Mouse (Mus musculus) limb, embryonic 13.5 days (tissue): ENCODE measurements around the gene Glis3. TPM values are rescaled to one million over a fixed set of nuclear protein-coding genes. Genes with fewer than 3 reads are reported as not detected.

ENCODE experiments used
- ATAC-seq: fragments of 200-750 bp; cut with Nextera tagmentation; 2 replicates; pipeline ENCODE4 v1.8.0; 2017; ENCODE audit warnings: low read depth, moderate number of reproducible peaks, moderate TSS enrichment; ENCODE audit not compliant: low FRiP score
- H3K27ac ChIP-seq: fragments of 300-500 bp; sonication (generic); 2 replicates; pipeline ENCODE4 v1.5.1; 2015; ENCODE audit warnings: inconsistent platforms, mild to moderate bottlenecking, moderate library complexity
- H3K27me3 ChIP-seq: fragments of 300-500 bp; sonication (generic); 2 replicates; pipeline ENCODE4 v1.6.1; 2015; ENCODE audit warnings: mild to moderate bottlenecking, inconsistent platforms
- H3K36me3 ChIP-seq: fragments of 300-500 bp; sonication (generic); 2 replicates; pipeline ENCODE4 v1.6.1; 2015; ENCODE audit warnings: inconsistent platforms, mild to moderate bottlenecking, moderate library complexity
- H3K4me1 ChIP-seq: fragments of 300-500 bp; sonication (generic); 2 replicates; pipeline ENCODE4 v1.6.1; 2015; ENCODE audit warnings: inconsistent platforms
- H3K4me2 ChIP-seq: fragments of 300-500 bp; sonication (generic); replicated peaks from 2 replicates; pipeline ENCODE4 v1.6.1; 2015; ENCODE audit warnings: inconsistent platforms, mild to moderate bottlenecking, moderate library complexity
- H3K4me3 ChIP-seq: fragments of 300-500 bp; sonication (generic); 2 replicates; pipeline ENCODE4 v1.5.1; 2015; ENCODE audit warnings: moderate library complexity, mild to moderate bottlenecking, inconsistent platforms
- H3K9ac ChIP-seq: fragments of 300-500 bp; sonication (generic); 2 replicates; pipeline ENCODE4 v1.6.1; 2015; ENCODE audit warnings: mild to moderate bottlenecking, inconsistent platforms
- H3K9me3 ChIP-seq: fragments of 300-500 bp; sonication (generic); 2 replicates; pipeline ENCODE4 v1.6.1; 2016; ENCODE audit warnings: inconsistent platforms
- WGBS: fragments of 180-500 bp; shearing (Covaris S2); methylation state at CpG from one replicate; pipeline ENCODE4 v1.1.7; 2015; 5-methylcytosine and 5-hydroxymethylcytosine counted together
- polyA plus RNA-seq: library from polyadenylated mRNA; unstranded; fragments of >200 nt; fragmentation: Nextera tagmentation; extraction: Ambion mirVana; gene quantifications from 2 replicates; pipeline ENCODE4 v1.2.1, GENCODE M21; 2015

Gene Glis3
- polyA plus RNA-seq, 1 experiment from 2014 or later: 4.7 TPM

DNA sequence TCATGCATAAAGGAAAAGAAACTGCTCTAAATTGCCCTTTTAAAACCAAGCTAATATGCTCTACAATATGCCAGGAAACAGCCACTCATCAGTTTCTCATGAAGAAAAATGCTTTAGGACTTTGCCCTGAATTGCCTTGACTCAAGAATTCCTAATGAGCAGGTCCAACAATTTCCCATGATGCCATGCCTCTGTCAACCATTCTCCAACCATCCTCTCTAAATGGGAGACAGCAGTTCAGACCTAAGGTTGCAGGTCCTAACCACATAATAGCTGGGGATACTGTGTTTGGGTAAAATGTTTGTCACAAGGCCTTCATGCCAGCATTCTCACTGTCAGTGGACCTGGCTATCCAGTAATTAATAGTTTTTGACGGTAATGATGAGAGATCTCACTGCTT lies 313.1 kb downstream of the Glis3 start:
- H3K36me3 ChIP-seq: no peaks in the 10 kb centered on the region
- no peak overlapping the region for H3K9ac ChIP-seq
- no peaks in the 10 kb centered on the region for H3K9me3 ChIP-seq
- no peaks in the 10 kb centered on the region for H3K27me3 ChIP-seq
- peaks cover 19% of the 10 kb centered on the region for H3K4me1 ChIP-seq
- no peak overlapping the region for H3K4me3 ChIP-seq
- ATAC-seq: no peak
- WGBS: 84% methylated on average over 1 of the region's 1 CpGs
- H3K4me2 ChIP-seq: no peak overlapping the region
- H3K27ac ChIP-seq: no peak overlapping the region

DNA sequence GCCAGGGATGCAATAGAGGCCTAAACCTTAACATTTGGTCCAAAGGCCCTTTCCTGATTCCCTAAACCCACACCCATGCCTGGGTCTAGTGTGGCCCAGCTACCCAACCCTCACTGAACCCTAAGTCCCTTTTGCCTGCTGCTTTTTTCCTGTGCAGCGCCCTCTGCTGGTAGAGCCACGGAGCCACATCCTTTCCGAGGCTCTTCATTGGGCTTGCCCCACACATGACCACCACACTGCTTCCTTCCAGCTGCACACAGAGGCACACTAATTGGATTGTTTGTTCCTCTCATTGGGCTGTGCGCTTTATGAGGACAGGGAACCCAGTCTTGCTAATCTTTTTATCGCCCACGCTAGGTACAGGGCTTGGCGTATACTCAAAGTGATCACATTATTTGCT lies 314.0 kb downstream of the Glis3 start:
- WGBS: 28% methylated on average over 7 of the region's 7 CpGs
- no peaks in the 10 kb centered on the region for H3K27me3 ChIP-seq
- no peak overlapping the region for H3K27ac ChIP-seq
- peaks cover 11% of the 10 kb centered on the region; the same call in 1 of the 2 replicates for H3K4me1 ChIP-seq
- H3K4me2 ChIP-seq: no peak overlapping the region
- no peaks in the 10 kb centered on the region for H3K9me3 ChIP-seq
- no peaks in the 10 kb centered on the region for H3K36me3 ChIP-seq
- peak; percentile 48; the same call in 1 of the 2 replicates for ATAC-seq
- H3K4me3 ChIP-seq: no peak overlapping the region
- no peak overlapping the region for H3K9ac ChIP-seq

DNA sequence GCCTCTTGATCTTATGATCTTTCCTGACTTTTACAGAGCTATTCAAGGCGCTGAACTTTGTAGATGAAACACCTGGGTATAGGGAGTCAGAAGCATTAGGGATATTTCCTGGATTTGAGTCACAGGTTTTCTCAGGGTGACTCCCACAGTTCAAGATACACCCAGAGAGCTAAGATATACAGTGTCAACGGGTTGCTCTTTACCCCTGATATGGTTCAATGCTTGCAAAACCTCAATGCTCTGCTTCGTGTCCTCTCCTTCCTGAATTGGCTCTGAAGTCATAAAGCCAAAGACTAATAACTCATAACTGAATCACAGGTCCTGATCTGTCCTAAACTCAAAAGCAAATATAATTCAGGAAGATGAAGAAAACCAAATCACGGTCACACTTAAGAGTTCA lies 319.0 kb downstream of the Glis3 start:
- H3K4me1 ChIP-seq: peaks cover 9% of the 10 kb centered on the region; the same call in 1 of the 2 replicates
- 87% methylated on average over 4 of the region's 4 CpGs for WGBS
- no peaks in the 10 kb centered on the region for H3K9me3 ChIP-seq
- H3K9ac ChIP-seq: no peak overlapping the region
- no peaks in the 10 kb centered on the region for H3K27me3 ChIP-seq
- no peak overlapping the region for H3K4me3 ChIP-seq
- H3K27ac ChIP-seq: no peak overlapping the region
- ATAC-seq: no peak
- H3K4me2 ChIP-seq: no peak overlapping the region
- H3K36me3 ChIP-seq: no peaks in the 10 kb centered on the region

GRCm38 (mm10) chr19:28357595-28357994 lies 322.3 kb downstream of the Glis3 start:
- WGBS: 88% methylated on average over 9 of the region's 9 CpGs

GRCm38 (mm10) chr19:28351068-28352066 lies 328.5 kb downstream of the Glis3 start:
- Histone ChIP-seq H3K27me3 (no peaks in the 10 kb centered on the region), H3K27ac (no peak overlapping the region), H3K4me3 (no peak overlapping the region), H3K4me1 (peaks cover 45% of the 10 kb centered on the region), H3K4me2 (peak overlapping the region; percentile 12; the same call in 1 of the 2 replicates), H3K9ac (no peak overlapping the region), H3K36me3 (no peaks in the 10 kb centered on the region), H3K9me3 (no peaks in the 10 kb centered on the region)
- WGBS: 25% methylated on average over 13 of the region's 13 CpGs
- peak; percentile 81 for ATAC-seq

More at GRCm38 (mm10) chr19:28357595-28357994, 322.3 kb downstream of the Glis3 start:
- Histone ChIP-seq H3K9ac (no peak overlapping the region), H3K9me3 (no peaks in the 10 kb centered on the region), H3K36me3 (no peaks in the 10 kb centered on the region), H3K27me3 (no peaks in the 10 kb centered on the region), H3K4me1 (peaks cover 19% of the 10 kb centered on the region), H3K4me2 (no peak overlapping the region), H3K4me3 (no peak overlapping the region), H3K27ac (no peak overlapping the region)
- ATAC-seq: no peak

GRCm38 (mm10) chr19:28347080-28347825 lies 332.6 kb downstream of the Glis3 start:
- H3K4me1 ChIP-seq: peaks cover 26% of the 10 kb centered on the region
- no peaks in the 10 kb centered on the region for H3K9me3 ChIP-seq
- H3K27me3 ChIP-seq: no peaks in the 10 kb centered on the region
- peak; percentile 11; the same call in 1 of the 2 replicates for ATAC-seq
- H3K9ac ChIP-seq: no peak overlapping the region
- H3K4me2 ChIP-seq: no peak overlapping the region
- no peak overlapping the region for H3K4me3 ChIP-seq
- H3K27ac ChIP-seq: peak overlapping the region; percentile 23; the same call in 1 of the 2 replicates
- no peaks in the 10 kb centered on the region for H3K36me3 ChIP-seq
- 53% methylated on average over 13 of the region's 13 CpGs for WGBS

GRCm38 (mm10) chr19:28343640-28344039 lies 336.2 kb downstream of the Glis3 start:
- no peak overlapping the region for H3K4me2 ChIP-seq
- WGBS: 82% methylated on average over 7 of the region's 7 CpGs
- no peak for ATAC-seq
- peaks cover 11% of the 10 kb centered on the region for H3K4me1 ChIP-seq
- no peak overlapping the region for H3K27ac ChIP-seq
- no peak overlapping the region for H3K4me3 ChIP-seq
- H3K36me3 ChIP-seq: no peaks in the 10 kb centered on the region
- H3K27me3 ChIP-seq: no peaks in the 10 kb centered on the region
- H3K9ac ChIP-seq: no peak overlapping the region
- H3K9me3 ChIP-seq: no peaks in the 10 kb centered on the region

DNA sequence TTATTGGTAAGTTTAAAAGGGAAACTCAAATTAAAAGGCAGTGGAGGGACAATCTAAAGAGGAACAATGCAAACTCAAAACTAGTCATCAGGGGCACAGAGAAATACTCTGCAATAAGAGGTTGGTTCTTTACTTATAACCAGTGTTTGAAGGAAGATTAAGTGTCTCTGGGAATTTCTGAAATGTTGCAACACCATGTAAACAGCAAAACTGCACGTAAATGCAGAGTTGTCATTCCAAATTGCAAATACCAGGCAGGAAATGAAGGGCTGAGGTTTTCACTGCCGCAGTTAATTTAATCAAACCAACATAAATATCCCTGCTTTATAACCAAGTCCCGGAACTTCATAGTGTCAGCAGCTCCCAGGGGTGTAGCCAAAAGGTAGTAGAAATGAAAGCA lies 342.3 kb downstream of the Glis3 start:
- no peak for ATAC-seq
- 19% methylated on average over 3 of the region's 3 CpGs for WGBS
- 0 out of 2 replicates have a peak overlapping the region, but pooled peaks have one; percentile 7 for H3K27ac ChIP-seq

DNA sequence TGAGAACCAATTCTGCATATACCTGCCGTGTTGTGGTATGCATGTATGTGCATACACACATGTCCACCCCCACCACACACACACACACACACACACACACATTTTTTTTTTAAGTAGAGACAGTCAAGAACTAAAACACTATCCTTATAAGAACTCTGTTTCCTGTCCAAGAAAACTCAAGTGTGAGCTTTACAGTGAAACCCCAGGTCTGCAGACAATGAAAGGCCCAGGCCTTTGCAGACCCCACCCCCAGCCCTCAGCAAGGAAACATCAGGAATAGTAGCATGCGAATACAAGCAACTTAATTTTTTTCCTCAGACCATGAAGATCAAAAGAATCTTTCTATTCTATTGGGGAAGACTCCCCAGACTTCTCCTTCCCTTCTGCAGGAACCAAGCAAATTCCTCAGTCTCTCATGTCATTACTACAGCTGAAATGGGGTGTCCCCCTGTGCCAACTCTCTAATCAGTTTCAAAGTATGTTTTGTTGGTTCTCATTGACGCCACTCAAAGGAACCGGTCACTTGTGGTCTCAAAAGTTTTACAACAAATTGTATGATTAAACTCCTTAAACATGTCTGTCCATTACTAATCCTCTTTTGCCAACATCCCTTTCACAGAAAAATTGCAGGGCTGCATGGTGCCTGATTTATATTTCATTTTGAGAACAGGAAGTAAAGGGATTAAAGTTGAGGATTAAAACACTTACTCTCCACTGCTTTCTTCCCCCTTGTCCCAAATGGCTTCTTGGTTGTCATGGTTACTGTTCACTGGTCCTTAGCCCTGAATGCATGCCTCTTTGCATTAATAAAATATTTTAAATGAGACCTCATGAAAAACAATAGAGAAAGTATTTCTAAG lies 343.0 kb downstream of the Glis3 start:
- Histone ChIP-seq H3K9me3 (no peaks in the 10 kb centered on the region), H3K4me1 (peaks cover 31% of the 10 kb centered on the region), H3K4me3 (no peak overlapping the region), H3K9ac (no peak overlapping the region), H3K27ac (0 out of 2 replicates have a peak overlapping the region, but pooled peaks have one; percentile 6), H3K27me3 (no peaks in the 10 kb centered on the region), H3K36me3 (no peaks in the 10 kb centered on the region), H3K4me2 (no peak overlapping the region)
- ATAC-seq: no peak
- WGBS: 50% methylated on average over 4 of the region's 4 CpGs

More for the DNA sequence above, 342.3 kb downstream of the Glis3 start:
- Histone ChIP-seq H3K4me3 (no peak overlapping the region), H3K36me3 (no peaks in the 10 kb centered on the region), H3K9me3 (no peaks in the 10 kb centered on the region), H3K4me2 (no peak overlapping the region), H3K9ac (no peak overlapping the region), H3K4me1 (peaks cover 31% of the 10 kb centered on the region), H3K27me3 (no peaks in the 10 kb centered on the region)

GRCm38 (mm10) chr19:28335890-28336289 lies 344.0 kb downstream of the Glis3 start:
- no peak overlapping the region for H3K4me3 ChIP-seq
- H3K9me3 ChIP-seq: no peaks in the 10 kb centered on the region
- peaks cover 34% of the 10 kb centered on the region for H3K4me1 ChIP-seq
- ATAC-seq: peak; percentile 51
- no peaks in the 10 kb centered on the region for H3K27me3 ChIP-seq
- H3K4me2 ChIP-seq: no peak overlapping the region
- WGBS: 37% methylated on average over 8 of the region's 8 CpGs
- H3K36me3 ChIP-seq: no peaks in the 10 kb centered on the region
- no peak overlapping the region for H3K27ac ChIP-seq
- no peak overlapping the region for H3K9ac ChIP-seq

- ATAC-seq: no peak
- WGBS: 45% methylated on average over 11 of the region's 11 CpGs
- no peaks in the 10 kb centered on the region for H3K9me3 ChIP-seq
- H3K4me1 ChIP-seq: peaks cover 38% of the 10 kb centered on the region
- no peak overlapping the region for H3K4me2 ChIP-seq
- H3K36me3 ChIP-seq: no peaks in the 10 kb centered on the region
- H3K4me3 ChIP-seq: no peak overlapping the region
- H3K27ac ChIP-seq: no peak overlapping the region
- H3K27me3 ChIP-seq: no peaks in the 10 kb centered on the region
- H3K9ac ChIP-seq: no peak overlapping the region
Measured at GRCm38 (mm10) chr19:28333007-28333766, 346.7 kb downstream of the Glis3 start.
